Mouse (Mus musculus) G1E (cell line): ENCODE results near the gene Gnpnat1. TPM values are rescaled to one million over a fixed set of nuclear protein-coding genes. Genes with fewer than 3 reads are reported as not detected.

Source experiments
- ATAC-seq: 2 replicates; pipeline ENCODE4 v1.8.0; 2016; ENCODE audit warnings: mild to moderate bottlenecking; ENCODE audit not compliant: insufficient number of reproducible peaks, poor library complexity, low FRiP score, severe bottlenecking; ENCODE audit errors: extremely low read depth
- DNase-seq: peaks from one replicate; pipeline ENCODE4 v3.0.0; 2012; ENCODE audit warnings: low spot score
- H3K27me3 ChIP-seq: 2 replicates; pipeline ENCODE4 v1.6.1; 2012; ENCODE audit warnings: mild to moderate bottlenecking, low read length, inconsistent platforms; ENCODE audit not compliant: insufficient read depth
- H3K36me3 ChIP-seq: replicated peaks from 2 replicates; pipeline ENCODE3; 2012; ENCODE audit warnings: mild to moderate bottlenecking, inconsistent platforms
- H3K4me1 ChIP-seq: 2 replicates; pipeline ENCODE4 v1.6.1; 2012; ENCODE audit warnings: low read depth, low read length, inconsistent platforms, mixed read lengths; ENCODE audit not compliant: insufficient read depth
- H3K4me3 ChIP-seq: 2 replicates; pipeline ENCODE4 v1.5.1; 2012; ENCODE audit warnings: low read depth, mild to moderate bottlenecking, inconsistent platforms, low read length, moderate library complexity, mixed read lengths
- H3K9me3 ChIP-seq: replicated peaks from 2 replicates; pipeline ENCODE4 v1.6.1; 2012; ENCODE audit warnings: inconsistent platforms
- CTCF ChIP-seq: IDR thresholded peaks from 2 replicates; pipeline ENCODE4 v1.5.1; 2012; ENCODE audit warnings: low read depth, low read length, inconsistent platforms, mixed read lengths
- GATA1 ChIP-seq: IDR thresholded peaks from 2 replicates; pipeline ENCODE4 v1.6.1; 2012; ENCODE audit warnings: borderline replicate concordance, low read length, inconsistent platforms, mixed read lengths
- GATA2 ChIP-seq: IDR thresholded peaks from 2 replicates; pipeline ENCODE4 v1.6.1; 2012; ENCODE audit warnings: low read depth, low read length, inconsistent platforms, borderline replicate concordance
- POLR2AphosphoS5 ChIP-seq: IDR thresholded peaks from 2 replicates; pipeline ENCODE4 v1.6.1; 2012; ENCODE audit warnings: low read depth, low read length, inconsistent platforms; ENCODE audit not compliant: insufficient replicate concordance
- TAL1 ChIP-seq: conservative IDR thresholded peaks from 2 replicates; pipeline ENCODE4 v1.6.1; 2012; ENCODE audit warnings: low read depth, low read length, inconsistent platforms, mixed read lengths
- polyA plus RNA-seq: library from polyadenylated mRNA; stranded (reverse); fragments of >175 nt; gene quantifications from 2 replicates; pipeline ENCODE4 v1.2.3, GENCODE M21; 2012
- total RNA-seq, 2 experiments: library from RNA; stranded (forward) in 1 of 2; stranded (reverse) in 1 of 2; fragments of 200-1000 nt in 1 of 2; fragments of >200 nt in 1 of 2; fragmentation: Nextera tagmentation in 1 of 2; gene quantifications; 2 replicates each; pipeline ENCODE4 v1.2.3; 2014 to 2017

Gnpnat1 gene
- total and polyA plus RNA-seq, 3 experiments = 6.2 to 38.5 (median 20.9) TPM

GRCm38 (mm10) chr14:45445445-45445844, 40.7 kb upstream of the Gnpnat1 start:
- TF ChIP-seq POLR2AphosphoS5 = no peak
- TF ChIP-seq GATA2 = no peak
- no peak for TF ChIP-seq TAL1
- no peak for TF ChIP-seq GATA1
- no peak for TF ChIP-seq CTCF
- peak; percentile 45 for DNase-seq
- Histone ChIP-seq H3K4me1 (peaks cover 65% of the 10 kb centered on the region), H3K9me3 (no peaks in the 10 kb centered on the region), H3K27me3 (no peaks in the 10 kb centered on the region), H3K4me3 (peak overlapping the region; percentile 62; the same call in 1 of the 2 replicates), H3K36me3 (no peaks in the 10 kb centered on the region)
- ATAC-seq = peak; percentile 71

GRCm38 (mm10) chr14:45444870-45445269, 40.2 kb upstream of the Gnpnat1 start:
- ATAC-seq (no peak), DNase-seq (no peak)
- no peak for TF ChIP-seq POLR2AphosphoS5
- TF ChIP-seq GATA2 = no peak
- no peak for TF ChIP-seq TAL1
- TF ChIP-seq GATA1 = no peak
- no peak for TF ChIP-seq CTCF
- H3K36me3 ChIP-seq = no peaks in the 10 kb centered on the region
- peaks cover 65% of the 10 kb centered on the region for H3K4me1 ChIP-seq
- no peaks in the 10 kb centered on the region for H3K9me3 ChIP-seq
- peak overlapping the region; percentile 62; the same call in 1 of the 2 replicates for H3K4me3 ChIP-seq
- no peaks in the 10 kb centered on the region for H3K27me3 ChIP-seq

- TF ChIP-seq POLR2AphosphoS5 (no peak), TAL1 (no peak), CTCF (no peak), GATA2 (no peak), GATA1 (no peak)
- H3K4me1 ChIP-seq = peaks cover 64% of the 10 kb centered on the region
- DNase-seq (no peak), ATAC-seq (peak; percentile 35)
- H3K36me3 ChIP-seq = no peaks in the 10 kb centered on the region
- 0 out of 2 replicates have a peak, but pooled peaks cover 2% of the 10 kb centered on the region for H3K27me3 ChIP-seq
- H3K9me3 ChIP-seq = no peaks in the 10 kb centered on the region
- H3K4me3 ChIP-seq = no peak overlapping the region; the same call in 1 of the 2 replicates
These were observed 38.3 kb upstream of the Gnpnat1 start for GRCm38 (mm10) chr14:45442781-45443560.

DNA sequence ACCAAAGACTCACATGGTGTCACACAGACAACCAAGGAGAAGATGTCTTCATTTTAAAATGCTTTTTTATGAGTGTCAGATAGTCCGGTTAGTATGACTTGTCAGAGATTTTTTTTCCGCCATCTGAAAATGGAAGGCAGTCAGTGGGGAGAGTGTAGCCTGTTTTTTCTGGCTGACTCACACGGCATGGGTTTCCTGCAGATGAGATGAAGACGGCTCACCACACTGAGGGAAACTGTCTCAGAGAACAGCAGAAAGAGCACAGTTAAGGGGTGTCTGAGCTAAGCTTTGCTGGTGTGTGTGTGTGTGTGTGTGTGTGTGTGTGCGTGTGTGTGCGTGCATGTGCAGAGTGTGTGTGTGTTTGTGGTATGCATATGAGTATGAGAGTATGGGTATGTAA, 36.6 kb upstream of the Gnpnat1 start:
- TF ChIP-seq GATA2 = no peak
- TF ChIP-seq CTCF = no peak
- TF ChIP-seq TAL1 = no peak
- TF ChIP-seq POLR2AphosphoS5 = no peak
- TF ChIP-seq GATA1 = no peak
- no peak overlapping the region for H3K4me3 ChIP-seq

DNA sequence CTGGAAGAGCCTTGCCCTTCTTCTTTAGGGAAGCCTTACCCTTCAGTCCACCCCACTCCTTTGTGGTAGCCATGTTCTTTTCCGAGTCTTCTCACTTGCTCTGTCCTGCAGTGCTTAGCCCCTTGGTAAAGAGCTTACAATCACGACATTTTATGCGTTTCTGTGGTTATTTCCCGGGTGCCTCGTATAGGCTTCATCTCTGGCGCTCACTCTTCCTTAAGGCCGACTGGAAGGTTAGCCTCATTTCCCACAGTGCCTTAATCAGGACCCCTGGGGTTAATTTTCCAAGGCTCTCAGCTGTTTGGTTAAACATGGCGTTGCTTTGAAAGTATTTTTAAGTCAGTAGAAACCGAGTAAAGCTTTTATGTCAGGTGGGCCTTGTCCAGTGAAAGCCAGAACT, 34.7 kb upstream of the Gnpnat1 start:
- no peaks in the 10 kb centered on the region for H3K9me3 ChIP-seq
- ATAC-seq (no peak), DNase-seq (no peak)
- 0 out of 2 replicates have a peak, but pooled peaks cover 2% of the 10 kb centered on the region for H3K27me3 ChIP-seq
- TF ChIP-seq CTCF (no peak), TAL1 (no peak), GATA1 (no peak), GATA2 (no peak), POLR2AphosphoS5 (no peak)
- no peak overlapping the region for H3K4me3 ChIP-seq
- H3K4me1 ChIP-seq = peaks cover 52% of the 10 kb centered on the region
- no peaks in the 10 kb centered on the region for H3K36me3 ChIP-seq

More for the DNA sequence above, 36.6 kb upstream of the Gnpnat1 start:
- H3K4me1 ChIP-seq = peaks cover 62% of the 10 kb centered on the region
- no peak for ATAC-seq
- H3K36me3 ChIP-seq = no peaks in the 10 kb centered on the region
- no peaks in the 10 kb centered on the region for H3K9me3 ChIP-seq
- DNase-seq = no peak
- 0 out of 2 replicates have a peak, but pooled peaks cover 2% of the 10 kb centered on the region for H3K27me3 ChIP-seq

DNA sequence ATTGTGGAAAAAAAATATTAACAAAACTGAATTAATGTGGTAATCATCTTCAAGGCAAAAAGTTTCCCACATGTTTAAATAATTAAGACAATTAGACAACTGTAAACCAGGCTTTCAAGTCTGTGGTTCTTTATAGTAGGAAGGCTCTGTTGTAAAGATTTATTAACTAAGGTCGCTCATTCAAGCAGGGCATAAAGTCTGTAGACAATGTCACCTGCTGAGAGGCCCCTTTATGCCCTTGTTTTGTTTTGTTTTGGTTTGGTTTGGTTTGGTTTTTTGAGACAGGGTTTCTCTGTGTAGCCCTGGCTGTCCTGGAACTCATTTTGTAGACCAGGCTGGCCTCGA, 34.2 kb upstream of the Gnpnat1 start:
- DNase-seq (no peak), ATAC-seq (no peak)
- TF ChIP-seq POLR2AphosphoS5 = no peak
- no peak for TF ChIP-seq TAL1
- TF ChIP-seq GATA1 = no peak
- no peak for TF ChIP-seq CTCF
- no peak for TF ChIP-seq GATA2
- H3K4me3 ChIP-seq = no peak overlapping the region
- peaks cover 47% of the 10 kb centered on the region for H3K4me1 ChIP-seq
- no peaks in the 10 kb centered on the region for H3K36me3 ChIP-seq
- no peaks in the 10 kb centered on the region for H3K9me3 ChIP-seq
- H3K27me3 ChIP-seq = 0 out of 2 replicates have a peak, but pooled peaks cover 2% of the 10 kb centered on the region
